Mouse (Mus musculus) gastrocnemius, postnatal 4 days (tissue): ENCODE data around the gene Piwil4. TPM values are rescaled to one million over a fixed set of nuclear protein-coding genes. Genes with fewer than 3 reads are reported as not detected.
"Not testable (repeated sequence)": the region's sequence is repeated elsewhere in the genome, so short reads cannot be mapped to it uniquely, and the experiment has no call there.

Experiments
- DNase-seq, 2 experiments: peaks; one replicate each; pipeline ENCODE4 v3.0.0; 2021 to 2022; ENCODE audit warnings: low spot score in 2 of 2, mixed read lengths in 2 of 2
- total RNA-seq, 2 experiments: library from RNA; stranded (reverse); gene quantifications; 2 replicates each; pipeline ENCODE4 v1.2.3; 2021

The Piwil4 gene
- total RNA-seq, 2 experiments from 2014 or later, result 0.23 to 0.25 TPM

GRCm38 (mm10) chr9:14673109-14673508 is 67.4 kb downstream of the Piwil4 start:
- DNase-seq, result no peak

GRCm38 (mm10) chr9:14671965-14672364 is 68.6 kb downstream of the Piwil4 start:
- not testable (repeated sequence) for DNase-seq

- no peak for DNase-seq
Measured at GRCm38 (mm10) chr9:14668382-14668781, 72.2 kb downstream of the Piwil4 start.

GRCm38 (mm10) chr9:14666071-14666470 is 74.5 kb downstream of the Piwil4 start:
- DNase-seq, result no peak

- no peak for DNase-seq
Measured at GRCm38 (mm10) chr9:14663591-14663990, 76.9 kb downstream of the Piwil4 start.

GRCm38 (mm10) chr9:14662876-14663275 is 77.7 kb downstream of the Piwil4 start:
- no peak for DNase-seq

GRCm38 (mm10) chr9:14662138-14662537 is 78.4 kb downstream of the Piwil4 start:
- no peak for DNase-seq

- DNase-seq, result no peak
Measured at GRCm38 (mm10) chr9:14657926-14658325, 82.6 kb downstream of the Piwil4 start.

GRCm38 (mm10) chr9:14654010-14654409 is 86.5 kb downstream of the Piwil4 start:
- DNase-seq, result no peak

GRCm38 (mm10) chr9:14652761-14653160 is 87.8 kb downstream of the Piwil4 start:
- no peak for DNase-seq

GRCm38 (mm10) chr9:14647849-14648248 is 92.7 kb downstream of the Piwil4 start:
- DNase-seq, result no peak

- DNase-seq, result no peak
Measured at GRCm38 (mm10) chr9:14646641-14647040, 93.9 kb downstream of the Piwil4 start.

Other genes starting within 250 kb of the Piwil4 start
- gene Kdm4d, start 240.3 kb downstream of the Piwil4 start, total RNA-seq, result under 1 TPM; 0.10 to 0.12 TPM
- gene Cwc15, start 240.1 kb downstream of the Piwil4 start, total RNA-seq, result 100 to 1,000 TPM; 107 to 117 TPM
- gene Amotl1, start 95.7 kb downstream of the Piwil4 start, total RNA-seq, result 100 to 1,000 TPM; 330 to 368 TPM
- 1 to 10 TPM in 1 of 2 experiments, under 1 TPM in 1; 0.98 to 1.2 TPM for gene Fut4, start 11.7 kb upstream of the Piwil4 start, total RNA-seq
- gene 1700012B09Rik, start 30.3 kb upstream of the Piwil4 start, total RNA-seq, result not detected
- 10 to 100 TPM; 14.3 to 17.2 TPM for gene Mre11a, start 43.9 kb upstream of the Piwil4 start, total RNA-seq
- gene Ankrd49, start 44.1 kb upstream of the Piwil4 start, total RNA-seq, result 10 to 100 TPM; 13.9 to 14.9 TPM
- gene Gpr83, start 119.5 kb upstream of the Piwil4 start, total RNA-seq, result 1 to 10 TPM in 1 of 2 experiments, under 1 TPM in 1; 0.75 to 1.1 TPM
- not detected for gene Izumo1r, start 163.2 kb upstream of the Piwil4 start, total RNA-seq